Mouse (Mus musculus) heart, adult 8-10 months (tissue): ENCODE data around the gene Cpm. TPM values are rescaled to one million over a fixed set of nuclear protein-coding genes. Genes with fewer than 3 reads are reported as not detected.
A peak's percentile ranks its signal among the peaks of the same experiment; 100 is the strongest.
"Not testable (repeated sequence)": the region's sequence is repeated elsewhere in the genome, so short reads cannot be mapped to it uniquely, and the experiment has no call there.

Source experiments
- DNase-seq: peaks from one replicate; pipeline ENCODE4 v3.0.0; 2022; ENCODE audit warnings: low spot score
- total RNA-seq, 4 experiments: library from RNA; stranded (reverse); gene quantifications; 2 replicates each; pipeline ENCODE4 v1.2.4; 2022

Gene Cpm
- total RNA-seq, 4 experiments from 2014 or later, result 2.8 to 3.8 (median 3.4) TPM

DNA sequence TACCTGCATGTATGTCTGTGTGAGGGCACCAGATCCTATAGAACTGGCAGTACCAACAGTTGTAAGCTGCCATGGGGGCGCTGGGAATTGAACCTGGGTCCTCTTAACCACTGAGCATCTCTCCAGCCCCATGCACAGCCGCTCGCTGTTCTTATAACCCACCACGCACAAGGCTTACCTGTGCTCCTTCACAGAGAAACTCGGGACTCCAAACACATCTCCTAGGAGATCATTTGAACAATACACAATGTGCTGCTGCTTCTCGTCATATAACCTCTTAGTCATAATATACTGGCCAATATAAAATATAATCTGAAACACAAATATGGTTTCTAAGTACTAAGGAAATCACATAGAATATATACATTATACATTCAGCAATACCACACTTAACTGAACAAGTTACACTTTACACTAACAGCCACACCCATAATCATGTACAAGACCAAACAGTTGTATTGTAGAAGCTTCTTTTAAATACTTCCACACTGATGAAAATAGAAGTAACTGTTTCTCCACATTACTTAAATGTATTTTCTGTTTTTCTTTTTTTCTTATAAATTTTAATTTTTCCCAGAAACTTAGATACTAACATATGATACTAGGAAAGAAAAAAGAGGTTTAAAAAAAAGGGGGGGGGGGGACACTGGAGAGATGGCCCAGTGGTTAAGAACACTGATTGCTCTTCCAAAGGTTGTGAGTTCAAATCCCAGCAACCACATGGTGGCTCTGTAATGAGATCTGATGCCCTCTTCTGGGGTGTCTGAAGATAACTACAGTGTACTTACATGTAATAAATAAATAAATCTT is 72.9 kb downstream of the Cpm start:
- no peak for DNase-seq

DNA sequence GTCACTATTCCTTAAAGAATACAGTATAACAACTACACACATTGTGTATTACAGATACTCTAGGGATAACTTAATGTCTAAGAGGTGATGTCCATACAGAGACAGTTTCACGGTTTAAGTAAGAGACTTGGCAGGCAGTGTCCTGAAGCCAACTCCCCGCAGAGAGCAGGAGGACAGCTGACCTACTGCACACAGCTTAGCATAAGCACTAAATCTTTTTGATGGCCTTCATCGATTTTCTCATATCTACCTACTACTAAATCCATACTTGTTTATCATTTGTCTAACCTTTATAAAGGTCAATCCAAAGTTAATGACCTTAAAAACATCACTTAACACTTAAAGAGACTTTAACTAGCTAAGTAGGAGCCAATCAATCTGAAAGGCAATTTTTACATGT is 74.2 kb downstream of the Cpm start:
- no peak for DNase-seq

DNA sequence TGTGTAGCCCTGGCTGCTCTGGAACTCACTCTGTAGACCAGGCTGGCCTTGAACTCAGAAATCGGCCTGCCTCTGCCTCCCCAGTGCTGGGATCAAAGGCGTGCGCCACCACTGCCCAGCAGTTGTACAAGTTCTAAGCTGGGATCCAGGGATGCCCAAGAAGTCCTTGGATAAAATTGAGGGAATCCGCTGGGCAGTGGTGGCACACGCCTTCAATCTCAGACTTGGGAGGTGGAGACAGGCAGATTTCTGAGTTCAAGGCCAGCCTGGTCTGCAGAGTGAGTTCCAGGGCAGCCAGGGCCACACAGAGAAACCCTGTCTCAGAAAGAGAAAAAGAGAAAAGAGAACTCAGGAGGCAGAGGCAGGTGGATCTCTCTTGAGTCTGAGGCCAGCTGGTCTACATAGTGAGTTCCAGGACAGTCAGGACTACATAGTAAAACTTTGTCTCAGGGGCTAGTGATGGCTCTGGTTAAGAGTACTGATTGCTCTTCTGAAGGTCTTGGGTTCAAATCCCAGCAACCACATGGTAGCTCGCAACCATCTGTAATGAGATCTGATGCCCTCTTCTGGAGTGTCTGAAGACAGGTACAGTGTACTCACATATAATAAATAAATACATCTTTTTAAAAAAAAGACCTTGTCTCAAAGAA is 75.1 kb downstream of the Cpm start:
- not testable (repeated sequence) for DNase-seq

DNA sequence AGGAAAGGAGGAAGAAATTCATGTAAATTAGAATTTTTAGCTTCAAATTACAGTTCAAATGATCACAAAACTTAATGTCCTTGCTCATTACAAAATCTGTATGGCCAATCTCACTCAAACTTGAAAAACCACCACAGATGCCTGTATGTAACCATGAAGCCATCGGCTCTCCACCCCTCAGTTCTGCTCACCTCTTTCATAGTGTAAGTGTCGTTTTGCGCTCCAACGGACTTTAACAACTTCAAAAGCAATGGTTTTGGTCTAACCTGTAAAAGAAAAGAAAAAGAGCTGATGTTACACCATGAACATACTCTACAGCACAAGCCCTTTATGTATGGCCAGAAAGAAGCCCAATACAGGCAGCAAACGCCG is 75.7 kb downstream of the Cpm start:
- no peak for DNase-seq

DNA sequence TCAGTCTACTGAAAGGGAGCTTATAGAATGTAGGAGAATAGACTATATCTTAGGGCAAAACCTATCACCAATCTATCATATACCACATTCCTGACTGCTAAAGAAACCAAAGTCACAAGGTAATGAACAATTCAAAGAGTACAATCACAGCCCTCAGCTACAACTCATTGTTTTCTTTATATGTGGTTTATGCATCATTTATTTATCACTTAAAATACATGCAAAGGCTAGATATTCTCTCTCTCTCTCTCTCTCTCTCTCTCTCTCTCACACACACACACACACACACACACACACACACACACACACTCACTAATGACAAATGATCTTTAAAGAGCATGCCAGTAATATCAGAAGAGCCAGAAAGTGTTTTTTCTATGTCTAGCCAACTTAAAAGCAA is 76.5 kb downstream of the Cpm start:
- no peak for DNase-seq

DNA sequence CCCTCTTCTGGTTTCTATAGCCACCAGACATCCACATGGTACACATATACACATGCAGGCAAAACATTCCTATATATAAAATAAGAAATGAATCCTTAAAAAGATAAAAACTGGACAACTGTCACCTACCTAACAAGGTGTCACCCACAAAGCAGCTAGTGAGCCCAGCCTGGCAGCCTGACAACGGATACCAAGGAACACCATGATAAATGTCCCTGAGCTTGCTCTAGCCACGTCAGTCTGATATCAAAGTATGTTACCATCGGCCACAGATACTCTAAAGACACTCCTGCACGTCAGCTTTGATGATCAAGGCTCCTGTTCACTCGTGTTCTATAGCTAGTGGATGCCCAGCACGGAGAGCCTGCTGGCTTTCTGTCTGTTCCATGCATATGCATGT is 77.1 kb downstream of the Cpm start:
- no peak for DNase-seq

DNA sequence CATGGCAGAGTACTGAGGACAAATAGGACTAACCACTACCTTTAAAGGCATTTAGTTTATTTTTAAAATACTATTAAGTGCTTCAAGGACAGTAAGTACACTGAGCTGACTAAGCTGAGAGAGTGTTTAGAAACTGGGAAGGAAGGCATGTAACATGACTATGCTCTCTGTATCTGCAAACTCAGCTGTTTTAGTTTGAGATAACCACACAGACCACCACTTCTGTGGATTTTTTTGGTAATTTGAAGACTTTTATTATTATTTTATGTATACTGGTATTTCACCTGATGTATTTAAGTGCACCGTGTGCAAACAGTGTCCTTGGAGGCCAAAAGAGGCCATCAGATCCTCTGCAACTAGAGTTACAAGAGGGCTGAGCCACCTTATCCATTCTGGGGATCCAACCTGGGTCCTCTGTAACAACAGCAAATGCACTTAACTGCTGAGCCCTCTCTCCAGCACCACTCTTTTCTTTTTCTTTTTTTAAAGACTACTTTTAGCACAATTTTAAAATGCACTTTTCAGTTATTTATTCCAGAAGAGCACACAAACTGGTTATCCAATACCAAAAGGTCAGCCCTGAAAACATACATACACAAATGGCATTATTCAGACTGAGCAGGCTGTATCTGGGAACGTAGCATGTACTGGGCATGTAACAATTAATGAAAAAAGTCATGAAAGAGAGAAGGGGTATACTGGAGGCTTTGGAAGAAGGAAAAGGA is 78.0 kb downstream of the Cpm start:
- DNase-seq, result no peak

DNA sequence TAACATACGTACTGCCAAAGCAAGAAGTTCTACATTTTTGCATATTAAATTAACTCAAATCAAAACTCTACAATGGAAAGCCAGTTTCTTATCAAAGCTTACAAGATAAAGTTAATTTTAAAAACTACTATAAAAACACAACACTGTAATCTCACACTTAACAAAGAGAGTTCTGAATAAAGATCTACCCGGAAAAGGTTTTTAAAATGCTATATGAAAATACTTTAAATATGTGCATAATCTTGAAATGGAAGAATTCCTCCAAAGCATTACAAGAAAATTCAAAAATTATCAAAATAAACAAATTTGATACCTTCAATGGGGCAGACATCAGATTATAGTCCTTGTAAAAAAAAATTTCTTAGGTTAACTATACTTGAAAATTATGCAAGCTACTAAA is 79.1 kb downstream of the Cpm start:
- DNase-seq, result no peak

DNA sequence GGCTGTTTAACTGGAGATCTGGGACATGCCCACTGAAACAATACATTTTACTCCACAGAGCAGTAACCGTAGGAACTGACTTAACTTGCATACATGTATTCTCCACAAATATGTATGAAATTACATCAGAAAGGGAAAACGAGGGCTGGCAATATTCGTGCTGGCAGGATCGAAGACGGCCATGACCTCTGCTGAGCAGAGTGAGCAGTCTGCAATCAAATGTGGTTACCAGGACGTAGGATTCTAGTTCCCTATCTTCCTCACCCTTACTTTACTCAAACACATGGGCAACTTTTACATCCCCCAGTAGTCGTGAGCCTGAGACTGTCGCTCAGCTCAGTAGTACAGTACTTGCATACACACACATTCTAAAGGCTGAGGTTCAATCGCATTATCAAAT is 79.6 kb downstream of the Cpm start:
- DNase-seq, result no peak

DNA sequence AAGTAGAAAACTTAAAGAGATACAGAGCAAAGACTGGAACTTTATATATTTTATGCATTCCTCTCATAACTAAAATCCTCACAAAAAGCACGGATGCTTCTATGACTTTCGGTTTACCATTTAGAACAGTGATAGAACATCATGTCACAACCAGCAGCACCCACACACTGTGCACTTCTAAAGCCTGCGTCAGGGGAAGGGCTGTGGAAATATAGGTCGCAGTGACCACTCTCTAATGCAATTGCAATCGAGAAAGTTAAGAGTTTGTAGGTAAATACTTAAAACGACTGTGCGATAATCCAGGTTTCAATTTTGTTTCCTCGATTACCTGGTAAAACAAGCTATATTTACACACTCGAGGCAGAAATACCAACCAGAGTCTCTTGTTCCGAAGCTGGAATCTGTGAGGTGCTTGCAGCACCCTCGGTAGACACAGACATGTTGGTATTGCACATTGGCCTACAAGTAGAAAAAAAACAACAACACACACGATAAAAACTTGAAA is 80.1 kb downstream of the Cpm start:
- DNase-seq, result no peak

DNA sequence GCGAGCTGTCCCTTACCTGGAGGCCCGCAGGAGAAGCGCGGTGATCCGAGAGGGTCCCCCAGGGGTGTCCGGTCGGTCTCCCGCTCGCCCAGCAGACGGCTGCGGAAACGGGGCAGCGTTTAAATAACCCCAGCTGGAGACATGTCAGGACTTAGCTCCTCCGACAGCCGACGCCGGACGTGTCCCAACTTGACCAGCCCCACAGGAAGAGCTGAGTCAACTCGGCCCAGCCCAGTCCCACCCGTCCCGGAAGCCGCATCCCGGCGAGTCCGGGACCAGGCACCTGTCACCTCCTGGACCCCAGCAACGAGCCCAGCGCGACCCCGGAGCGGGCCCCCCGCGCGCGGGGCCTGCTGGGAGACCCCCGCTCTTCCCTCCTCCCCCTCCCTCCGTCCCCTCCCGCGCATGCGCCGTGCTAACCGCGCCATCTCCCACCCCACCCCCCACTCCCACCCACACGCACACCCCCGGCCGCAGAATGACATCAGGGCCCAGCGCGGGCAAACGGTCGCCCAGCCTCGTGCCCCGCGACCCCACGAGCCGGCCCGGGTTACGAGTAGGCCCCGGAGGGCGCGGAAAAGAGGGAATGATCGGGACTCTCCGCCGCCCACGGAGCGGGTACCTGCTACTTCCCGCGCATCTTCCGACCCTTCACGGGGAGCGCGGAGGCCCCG is 80.8 kb downstream of the Cpm start:
- peak; percentile 81 for DNase-seq

DNA sequence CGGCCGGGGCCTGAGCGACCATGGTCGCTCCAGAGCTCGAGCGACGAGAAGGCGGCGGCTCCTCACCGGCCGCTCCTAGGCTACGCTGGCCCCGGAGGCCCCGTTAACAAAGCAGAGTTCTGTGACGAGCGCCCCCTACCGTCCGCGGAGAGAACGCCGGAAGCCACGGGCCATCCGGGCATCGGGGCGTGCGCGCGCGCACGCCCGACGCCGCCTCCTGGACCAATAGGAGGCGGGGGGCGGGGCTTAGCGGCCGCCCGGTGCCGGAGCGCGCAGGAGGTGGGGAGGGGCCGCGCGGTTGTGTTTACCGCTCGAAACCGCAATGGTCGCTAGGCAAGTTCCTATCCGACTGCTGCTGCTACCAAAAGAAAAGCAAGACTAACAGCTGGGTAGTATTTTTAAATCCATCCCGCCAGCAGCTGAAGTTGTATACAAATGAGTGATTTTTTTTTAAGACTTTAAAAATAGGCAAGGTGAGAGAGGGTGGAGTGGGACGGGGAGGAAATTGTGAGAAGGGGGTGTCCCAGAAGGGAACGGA is 81.4 kb downstream of the Cpm start, which contains the start of gene Mdm2:
TSS of gene Mdm2 (minus strand) at position 155 of the 538 bp plus-strand sequence.
- DNase-seq, result peak; percentile 94

DNA sequence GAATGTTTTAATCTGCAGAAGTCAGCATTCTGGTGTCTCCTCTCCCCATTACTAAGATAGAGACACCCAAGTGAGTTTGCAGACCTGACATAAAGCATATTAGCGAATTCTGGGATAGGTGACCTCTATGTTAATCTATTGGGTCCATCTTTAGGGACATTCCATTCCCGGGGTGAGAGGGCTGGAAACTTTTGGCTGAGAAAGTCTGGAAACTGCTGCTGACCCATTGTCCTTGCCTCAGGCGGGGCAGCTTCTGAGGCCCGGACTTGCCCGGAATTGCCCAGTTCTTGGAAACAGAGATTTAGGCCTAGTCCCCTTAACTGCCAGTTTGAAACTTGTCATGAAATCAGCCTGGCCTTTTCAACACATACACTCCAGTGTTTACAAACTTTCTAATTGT is 82.1 kb downstream of the Cpm start:
- DNase-seq, result no peak

DNA sequence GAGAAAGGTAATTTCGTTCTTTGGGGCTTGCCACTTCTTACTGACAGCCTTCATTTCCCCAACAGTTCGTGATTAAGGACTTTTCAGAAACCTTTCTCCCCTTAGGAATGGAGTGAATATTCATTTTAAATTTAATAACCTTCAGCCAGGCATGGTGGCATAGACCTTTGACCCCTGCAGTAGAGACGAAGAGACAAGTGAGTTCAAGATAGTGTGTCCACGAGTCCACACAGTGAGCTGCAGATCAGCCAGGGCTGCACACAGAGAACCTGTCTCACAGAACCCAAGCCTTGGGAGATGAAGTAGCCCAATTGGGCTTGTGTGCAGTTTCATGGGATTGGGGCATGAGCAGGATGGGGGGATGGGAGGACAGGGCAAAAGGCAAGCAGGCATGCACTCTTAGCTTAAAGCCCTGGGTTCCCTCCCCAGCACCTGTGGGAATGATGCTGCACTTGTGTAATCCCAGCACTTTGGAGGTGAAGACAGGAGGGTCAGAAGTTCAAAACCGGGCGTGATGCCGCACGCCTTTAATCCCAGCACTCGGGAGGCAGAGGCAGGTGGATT is 83.0 kb downstream of the Cpm start:
- no peak for DNase-seq

DNA sequence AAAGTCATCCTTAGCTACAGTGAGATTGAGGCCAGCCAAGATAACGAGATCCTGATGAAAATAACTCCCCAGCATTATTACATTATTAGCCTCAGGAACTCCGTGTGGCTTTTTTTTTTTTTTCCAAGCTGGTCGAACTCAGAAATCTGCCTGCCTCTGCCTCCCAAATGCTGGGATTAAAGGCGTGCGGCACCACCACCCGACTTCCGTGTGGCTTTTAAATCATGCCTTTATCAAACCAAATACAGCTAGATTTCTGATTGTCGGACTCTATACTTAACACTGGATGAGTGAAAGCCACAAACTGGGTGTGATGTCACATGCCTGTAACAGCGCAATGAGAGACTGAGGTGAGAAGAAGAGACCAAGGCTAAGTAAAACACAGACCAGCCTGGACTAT is 83.6 kb downstream of the Cpm start:
- no peak for DNase-seq

DNA sequence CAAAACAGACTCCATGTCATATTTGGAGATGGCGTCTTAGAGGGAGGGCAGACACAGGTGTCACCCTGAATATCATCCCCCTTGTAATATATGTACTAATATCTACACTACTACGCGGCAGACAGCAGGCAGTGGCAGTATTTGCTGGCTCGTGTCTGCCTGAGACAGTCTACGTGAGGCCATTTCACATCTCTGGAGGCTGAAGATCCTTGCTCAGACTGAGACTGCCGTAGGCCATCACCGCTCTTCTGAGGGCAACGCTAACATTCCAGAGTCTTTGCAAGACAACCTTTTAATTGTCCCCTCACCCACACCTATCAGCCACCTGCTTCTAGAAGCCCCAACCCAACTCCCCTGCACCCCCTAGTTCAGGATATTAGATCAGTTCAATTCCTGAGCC is 84.2 kb downstream of the Cpm start:
- no peak for DNase-seq

DNA sequence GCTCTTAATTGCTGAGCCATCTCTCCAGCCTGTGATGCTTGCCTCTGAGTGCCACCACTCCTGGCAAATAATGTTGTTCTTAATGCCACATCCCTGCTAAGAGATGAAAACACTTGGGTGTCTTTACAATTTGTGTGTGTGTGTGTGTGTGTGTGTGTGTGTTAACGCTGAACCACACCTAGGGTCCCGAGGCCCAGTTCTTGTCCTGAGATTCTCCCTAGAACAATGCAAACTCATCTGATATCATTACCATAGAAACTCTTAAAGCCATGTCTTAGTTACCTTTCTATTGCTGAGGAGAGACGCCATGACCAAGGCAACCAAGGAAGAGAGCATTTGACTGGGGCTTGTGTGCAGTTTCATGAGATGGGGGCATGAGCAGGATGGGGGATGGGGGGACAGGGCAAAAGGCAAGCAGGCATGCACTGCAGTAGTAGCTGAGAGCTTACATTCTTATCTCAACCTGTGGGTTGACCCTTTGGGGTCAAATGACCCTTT is 84.8 kb downstream of the Cpm start:
- DNase-seq, result no peak

DNA sequence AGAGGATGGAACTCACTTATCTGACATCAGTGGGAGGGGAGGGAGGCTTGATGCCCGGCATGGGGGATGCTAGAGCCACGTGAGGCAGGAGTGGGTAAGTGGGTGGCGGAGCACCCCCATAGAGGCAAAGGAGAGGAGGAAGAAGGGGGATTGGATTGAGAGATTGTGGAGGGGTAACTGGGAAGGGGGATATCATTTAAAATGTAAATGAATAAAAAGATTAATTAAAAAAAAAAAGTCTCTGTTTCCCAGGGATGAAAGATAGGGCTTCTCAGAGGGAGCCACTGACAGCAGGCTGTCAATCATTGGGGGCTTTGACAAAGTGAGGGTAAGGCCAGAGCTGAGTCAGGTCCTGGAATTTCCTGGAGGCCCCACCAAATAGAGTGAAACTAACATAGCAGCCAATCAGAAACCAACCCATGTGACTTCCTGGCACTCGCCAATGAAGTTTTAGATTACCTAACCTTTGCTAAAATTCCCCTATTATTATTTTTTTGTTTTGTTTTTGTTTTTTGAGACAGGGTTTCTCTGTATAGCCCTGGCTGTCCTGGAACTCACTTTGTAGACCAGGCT is 85.7 kb downstream of the Cpm start:
- DNase-seq, result no peak

DNA sequence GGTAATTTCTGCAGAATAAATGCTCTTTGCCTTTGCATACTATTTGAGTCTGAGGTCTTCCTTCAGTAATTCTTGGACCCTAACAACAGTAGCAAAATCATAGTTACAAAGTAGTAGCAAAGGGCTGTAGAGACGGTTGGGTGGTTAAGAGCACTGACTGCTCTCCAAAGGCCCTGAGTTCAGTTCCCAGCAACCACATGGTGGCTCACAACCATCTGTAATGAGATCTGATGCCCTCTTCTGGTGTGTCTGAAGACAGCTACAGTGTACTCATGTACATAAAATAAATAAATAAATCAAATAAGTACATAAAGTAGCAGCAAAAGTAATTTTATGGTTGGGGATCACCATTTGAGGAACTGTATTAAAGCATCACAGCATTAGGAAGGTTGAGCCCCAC is 86.4 kb downstream of the Cpm start:
- DNase-seq, result not testable (repeated sequence)

DNA sequence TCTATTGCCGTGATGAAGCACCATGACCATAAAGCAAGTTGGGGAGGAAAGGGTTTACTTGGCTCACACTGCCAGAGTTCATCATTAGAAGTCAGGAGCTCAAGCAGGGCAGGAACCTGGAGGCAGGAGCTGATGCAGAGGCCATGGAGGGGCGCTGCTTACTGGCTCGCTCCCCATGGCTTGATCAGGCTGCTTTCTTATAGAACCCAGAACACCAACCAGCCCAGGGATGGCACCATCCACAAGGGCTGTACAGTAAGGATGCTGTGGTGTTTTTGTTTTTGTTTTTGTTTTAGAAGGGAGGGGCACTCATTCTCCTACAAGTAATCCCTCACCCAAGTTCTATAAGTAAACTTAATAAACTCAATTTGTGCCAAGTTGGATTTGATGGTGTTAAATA is 87.4 kb downstream of the Cpm start:
- DNase-seq, result no peak

DNA sequence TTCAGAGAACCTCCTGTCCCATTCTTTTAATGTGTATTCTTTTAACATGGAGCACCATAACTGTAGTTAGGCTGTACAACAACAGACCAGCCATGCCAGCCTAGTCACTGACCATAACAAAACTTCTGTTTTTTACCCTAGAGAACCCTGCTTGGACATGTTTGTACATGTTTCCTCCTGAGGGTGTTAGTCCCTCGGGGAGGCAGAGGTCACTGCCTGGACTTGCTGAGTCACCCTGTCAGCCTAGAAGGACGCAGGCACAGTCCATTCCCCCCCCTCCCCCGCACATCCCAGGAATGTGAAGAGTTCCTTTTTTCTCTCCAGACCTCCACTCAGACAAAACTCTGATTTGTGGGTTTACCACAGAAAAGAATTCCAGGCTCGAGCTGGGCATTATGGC is 88.3 kb downstream of the Cpm start:
- peak; percentile 63 for DNase-seq
